Mouse (Mus musculus) bone marrow macrophage, adult 2 months (primary cell): ENCODE data around the gene Pllp.

Source experiments
- CTCF ChIP-seq: IDR thresholded peaks from 2 replicates; pipeline ENCODE4 v1.5.1; 2012; ENCODE audit warnings: low read depth, mild to moderate bottlenecking, low read length, moderate library complexity
- POLR2A ChIP-seq: IDR thresholded peaks from 2 replicates; pipeline ENCODE4 v1.6.1; 2012; ENCODE audit warnings: mild to moderate bottlenecking, low read depth, low read length, borderline replicate concordance

DNA sequence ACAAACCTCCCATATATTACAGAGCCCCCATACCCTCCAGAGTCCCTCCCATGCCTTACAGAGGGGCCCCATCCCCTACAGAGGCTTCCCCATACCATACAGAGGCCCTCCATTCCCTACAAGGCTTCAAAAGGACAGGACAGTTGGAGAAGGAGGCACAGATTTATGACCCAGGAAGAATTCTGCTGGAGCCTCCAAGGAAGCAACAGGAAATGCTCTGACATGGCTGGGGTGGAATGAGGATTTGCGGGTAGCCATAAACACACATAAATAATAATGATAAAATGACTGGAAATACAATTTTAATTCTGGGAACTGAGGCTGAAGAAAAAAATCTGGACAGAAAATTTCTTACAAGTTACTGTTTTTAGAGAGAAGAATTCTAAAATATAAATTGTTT lies 20.8 kb upstream of the Pllp start:
- TF ChIP-seq CTCF (no peak), POLR2A (no peak)
